Mouse (Mus musculus) erythroblast, embryonic 14.5 days (primary cell): ENCODE results near the gene Kbtbd2. TPM values are rescaled to one million over a fixed set of nuclear protein-coding genes. Genes with fewer than 3 reads are reported as not detected.

ENCODE experiments used
- H3K27me3 ChIP-seq: 2 replicates; pipeline ENCODE4 v1.6.1; 2012; ENCODE audit warnings: inconsistent platforms; ENCODE audit not compliant: control insufficient read depth
- H3K36me3 ChIP-seq: 2 replicates; pipeline ENCODE4 v1.6.1; 2012; ENCODE audit warnings: mild to moderate bottlenecking, inconsistent platforms; ENCODE audit not compliant: control insufficient read depth
- H3K4me1 ChIP-seq: 2 replicates; pipeline ENCODE4 v1.6.1; 2012; ENCODE audit warnings: inconsistent platforms; ENCODE audit not compliant: control insufficient read depth
- H3K4me3 ChIP-seq: replicated peaks from 2 replicates; pipeline ENCODE3; 2012; ENCODE audit warnings: moderate library complexity, mild to moderate bottlenecking, inconsistent platforms
- H3K9me3 ChIP-seq: 2 replicates; pipeline ENCODE4 v1.6.1; 2012; ENCODE audit warnings: low read length, inconsistent platforms, mixed read lengths; ENCODE audit not compliant: control insufficient read depth
- GATA1 ChIP-seq: IDR thresholded peaks from 2 replicates; pipeline ENCODE4 v1.6.1; 2012; ENCODE audit warnings: low read length, inconsistent platforms, mixed read lengths
- TAL1 ChIP-seq: IDR thresholded peaks from 3 replicates; pipeline ENCODE4 v1.6.1; 2012; ENCODE audit warnings: low read length, inconsistent platforms, mixed read lengths
- polyA plus RNA-seq: library from polyadenylated mRNA; stranded (reverse); fragments of >175 nt; gene quantifications from 2 replicates; pipeline ENCODE4 v1.2.3, GENCODE M21; 2012

Kbtbd2 gene
- polyA plus RNA-seq, 1 experiment = 0.48 TPM

GRCm38 (mm10) chr6:56796232-56796631, 1.4 kb downstream of the Kbtbd2 start:
- H3K4me3 ChIP-seq = peak overlapping the region; percentile 93
- H3K36me3 ChIP-seq = peaks cover 43% of the 10 kb centered on the region
- no peaks in the 10 kb centered on the region for H3K27me3 ChIP-seq
- no peaks in the 10 kb centered on the region for H3K9me3 ChIP-seq
- peaks cover 50% of the 10 kb centered on the region for H3K4me1 ChIP-seq
- TF ChIP-seq GATA1 (no peak), TAL1 (no peak)

GRCm38 (mm10) chr6:56794834-56795233, 2.8 kb downstream of the Kbtbd2 start:
- TF ChIP-seq TAL1 = no peak
- TF ChIP-seq GATA1 = no peak
- no peaks in the 10 kb centered on the region for H3K9me3 ChIP-seq
- peak overlapping the region; percentile 93 for H3K4me3 ChIP-seq
- H3K27me3 ChIP-seq = no peaks in the 10 kb centered on the region
- peaks cover 61% of the 10 kb centered on the region for H3K4me1 ChIP-seq
- H3K36me3 ChIP-seq = peaks cover 45% of the 10 kb centered on the region

GRCm38 (mm10) chr6:56789336-56789735, 8.3 kb downstream of the Kbtbd2 start:
- peaks cover 69% of the 10 kb centered on the region for H3K4me1 ChIP-seq
- H3K27me3 ChIP-seq = no peaks in the 10 kb centered on the region
- H3K4me3 ChIP-seq = no peak overlapping the region
- H3K9me3 ChIP-seq = 0 out of 2 replicates have a peak, but pooled peaks cover 2% of the 10 kb centered on the region
- no peak for TF ChIP-seq TAL1
- TF ChIP-seq GATA1 = no peak
- peaks cover 81% of the 10 kb centered on the region for H3K36me3 ChIP-seq

- Histone ChIP-seq H3K27me3 (no peaks in the 10 kb centered on the region), H3K4me1 (peaks cover 65% of the 10 kb centered on the region), H3K36me3 (peaks cover 82% of the 10 kb centered on the region), H3K4me3 (no peak overlapping the region), H3K9me3 (0 out of 2 replicates have a peak, but pooled peaks cover 2% of the 10 kb centered on the region)
- no peak for TF ChIP-seq TAL1
- TF ChIP-seq GATA1 = no peak
These were observed 9.9 kb downstream of the Kbtbd2 start for GRCm38 (mm10) chr6:56787668-56788067.

- no peak for TF ChIP-seq GATA1
- no peak for TF ChIP-seq TAL1
- peaks cover 94% of the 10 kb centered on the region for H3K36me3 ChIP-seq
- H3K27me3 ChIP-seq = no peaks in the 10 kb centered on the region
- H3K9me3 ChIP-seq = 0 out of 2 replicates have a peak, but pooled peaks cover 2% of the 10 kb centered on the region
- H3K4me1 ChIP-seq = peaks cover 52% of the 10 kb centered on the region
- H3K4me3 ChIP-seq = no peak overlapping the region
These were observed 12.5 kb downstream of the Kbtbd2 start for GRCm38 (mm10) chr6:56785068-56785467.

- no peaks in the 10 kb centered on the region for H3K27me3 ChIP-seq
- no peak overlapping the region for H3K4me3 ChIP-seq
- 0 out of 2 replicates have a peak, but pooled peaks cover 2% of the 10 kb centered on the region for H3K9me3 ChIP-seq
- H3K4me1 ChIP-seq = peaks cover 38% of the 10 kb centered on the region
- no peak for TF ChIP-seq GATA1
- TF ChIP-seq TAL1 = no peak
- H3K36me3 ChIP-seq = peaks cover 100% of the 10 kb centered on the region
These were observed 13.9 kb downstream of the Kbtbd2 start for GRCm38 (mm10) chr6:56783561-56784272.

GRCm38 (mm10) chr6:56779636-56780035, 18.0 kb downstream of the Kbtbd2 start:
- no peaks in the 10 kb centered on the region for H3K27me3 ChIP-seq
- H3K36me3 ChIP-seq = peaks cover 97% of the 10 kb centered on the region
- TF ChIP-seq GATA1 = no peak
- TF ChIP-seq TAL1 = no peak
- peaks cover 18% of the 10 kb centered on the region for H3K4me1 ChIP-seq
- H3K4me3 ChIP-seq = no peak overlapping the region
- no peaks in the 10 kb centered on the region for H3K9me3 ChIP-seq

- Histone ChIP-seq H3K9me3 (peaks cover 7% of the 10 kb centered on the region), H3K4me3 (no peak overlapping the region), H3K4me1 (no peaks in the 10 kb centered on the region), H3K27me3 (no peaks in the 10 kb centered on the region), H3K36me3 (peaks cover 64% of the 10 kb centered on the region)
- no peak for TF ChIP-seq GATA1
- no peak for TF ChIP-seq TAL1
These were observed 21.8 kb downstream of the Kbtbd2 start for GRCm38 (mm10) chr6:56775816-56776215.

- no peaks in the 10 kb centered on the region for H3K27me3 ChIP-seq
- H3K9me3 ChIP-seq = no peaks in the 10 kb centered on the region
- no peaks in the 10 kb centered on the region for H3K4me1 ChIP-seq
- no peak for TF ChIP-seq TAL1
- TF ChIP-seq GATA1 = no peak
- H3K4me3 ChIP-seq = no peak overlapping the region
- peaks cover 13% of the 10 kb centered on the region for H3K36me3 ChIP-seq
These were observed 31.9 kb downstream of the Kbtbd2 start for GRCm38 (mm10) chr6:56765696-56766095.
